Mouse (Mus musculus) gastrocnemius, postnatal 10 days (tissue): ENCODE results near the gene Samd13. TPM values are rescaled to one million over a fixed set of nuclear protein-coding genes. Genes with fewer than 3 reads are reported as not detected.

Experiments used
- DNase-seq: peaks from one replicate; pipeline ENCODE4 v3.0.0; 2021; ENCODE audit warnings: mixed read lengths
- total RNA-seq, 2 experiments: library from RNA; stranded (reverse); gene quantifications; 2 replicates each; pipeline ENCODE4 v1.2.3; 2021

Gene Samd13
- total RNA-seq, 2 experiments from 2014 or later: 0.66 to 0.77 TPM

DNA sequence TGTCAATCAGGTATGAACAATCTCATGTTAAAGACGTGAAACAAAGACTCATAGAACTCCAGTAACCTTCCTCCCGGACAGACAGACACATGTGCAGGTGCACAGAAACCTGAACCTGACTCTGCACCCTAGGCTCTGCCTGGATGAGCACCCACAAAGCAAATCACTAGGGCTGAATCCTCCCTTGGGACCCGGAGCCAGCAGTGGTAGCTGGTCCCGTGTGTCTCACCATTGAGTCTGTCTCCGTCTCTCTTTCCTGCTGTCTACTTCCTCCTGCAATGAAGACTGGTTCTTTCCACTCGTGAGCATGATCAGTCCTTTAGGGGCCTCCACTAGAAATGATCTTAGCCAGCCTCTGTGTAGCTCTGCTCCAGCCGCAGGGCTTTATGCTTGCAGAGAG is 23.5 kb downstream of the Samd13 start:
- DNase-seq: no peak

DNA sequence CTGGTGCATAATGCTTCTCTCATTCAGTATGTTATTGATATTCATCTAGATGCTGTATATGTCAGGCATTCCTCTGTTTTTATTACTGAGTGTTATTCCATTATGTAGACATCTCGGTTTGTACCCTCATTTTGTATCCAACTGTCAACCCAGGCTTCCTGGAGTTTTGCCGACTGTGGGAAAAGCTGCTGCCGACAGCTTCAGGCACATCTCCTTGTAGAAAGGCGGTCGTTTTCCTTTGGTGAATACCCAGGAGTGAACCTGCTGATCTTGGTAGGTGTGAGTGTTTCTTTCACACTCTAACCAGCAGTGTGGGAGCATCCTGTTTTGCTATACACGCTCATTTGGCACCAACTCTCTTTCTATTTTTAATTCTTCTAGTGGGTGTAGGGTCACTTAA is 24.4 kb downstream of the Samd13 start:
- DNase-seq: no peak

DNA sequence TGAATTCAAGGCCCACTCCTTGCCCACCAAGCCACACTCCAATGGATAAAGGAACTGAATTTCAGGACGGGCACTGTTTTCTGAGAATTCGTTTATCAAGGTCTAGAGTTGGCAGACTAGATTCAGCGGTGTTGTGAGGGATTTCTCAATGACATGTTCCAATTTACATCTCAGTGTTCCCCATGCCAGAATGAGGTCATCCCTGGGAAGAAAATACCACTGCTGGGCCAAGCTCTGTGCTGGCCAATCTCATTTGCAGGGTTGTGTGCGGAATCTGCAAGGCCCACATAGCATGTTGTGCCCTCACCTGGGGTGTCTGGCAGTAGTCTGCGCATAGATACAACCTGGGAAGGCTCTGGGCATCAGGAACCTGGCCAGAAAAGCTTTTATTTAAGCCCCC is 26.1 kb downstream of the Samd13 start:
- no peak for DNase-seq

DNA sequence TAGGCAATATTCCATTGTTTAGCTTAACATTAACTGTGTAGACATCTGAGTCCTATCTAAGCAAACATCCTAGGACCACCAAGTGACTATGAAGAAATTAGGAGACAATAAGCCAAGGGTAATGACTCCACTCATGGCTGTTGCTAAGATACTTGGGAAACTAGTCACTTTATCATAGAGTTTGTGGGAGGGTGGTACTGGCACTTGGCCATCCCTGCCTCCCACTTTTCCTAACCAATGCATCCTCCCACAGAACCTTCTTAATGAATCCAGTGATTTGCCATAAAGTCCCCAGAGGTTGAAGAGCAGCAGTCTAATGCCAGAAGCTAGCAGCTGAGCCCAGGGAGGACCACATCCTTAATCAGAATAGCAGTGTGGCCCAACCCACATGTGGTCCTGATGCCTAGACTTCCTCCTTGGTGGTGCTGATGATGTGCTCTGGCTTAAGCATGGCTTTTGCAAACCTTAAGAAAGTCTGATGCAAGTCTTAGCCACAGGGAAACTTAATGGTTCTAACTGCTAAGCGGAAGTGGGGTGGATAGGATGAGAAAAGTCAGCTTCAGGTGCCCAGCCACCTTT is 27.2 kb downstream of the Samd13 start:
- no peak for DNase-seq

DNA sequence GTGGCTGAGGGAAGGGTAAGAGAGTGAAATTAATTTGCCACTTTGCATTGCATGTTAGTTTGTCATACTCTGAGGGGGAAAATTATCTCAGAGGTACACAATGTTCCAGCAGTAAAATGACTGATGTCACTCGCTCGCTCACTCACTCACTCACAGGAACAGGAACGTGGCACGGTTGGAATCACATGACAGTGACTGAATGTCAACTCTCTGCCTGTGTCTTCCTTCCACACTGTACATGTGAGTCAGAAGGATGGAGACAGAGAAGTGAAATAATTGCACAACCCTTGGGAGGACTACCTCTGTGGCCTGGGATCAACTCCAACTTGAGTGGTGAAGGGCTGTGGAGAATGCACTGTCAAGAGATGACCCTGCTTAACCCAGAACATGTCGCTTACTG is 28.0 kb downstream of the Samd13 start:
- DNase-seq: no peak

DNA sequence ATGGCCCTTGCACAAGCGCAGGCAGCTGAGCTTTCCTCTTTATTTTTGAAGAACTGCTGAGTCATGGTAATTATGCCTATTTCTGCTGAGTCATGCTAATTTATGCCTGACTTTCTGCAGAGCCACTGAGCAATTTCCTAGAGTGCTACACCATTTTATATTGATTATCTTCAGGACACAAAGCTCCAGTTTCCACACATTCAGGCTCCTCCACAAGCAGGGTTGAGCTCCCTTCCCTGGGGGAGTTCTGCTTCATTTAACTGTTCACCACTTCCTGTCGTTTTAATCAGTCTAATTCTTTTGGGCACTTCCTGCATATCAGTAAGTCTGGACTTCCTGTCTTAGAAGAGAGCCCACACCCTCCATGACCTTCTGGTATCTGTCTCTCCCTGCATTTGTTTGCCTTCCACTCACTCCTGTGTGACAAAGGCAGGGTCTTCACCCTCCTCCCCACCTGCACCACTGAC is 30.2 kb downstream of the Samd13 start:
- no peak for DNase-seq

DNA sequence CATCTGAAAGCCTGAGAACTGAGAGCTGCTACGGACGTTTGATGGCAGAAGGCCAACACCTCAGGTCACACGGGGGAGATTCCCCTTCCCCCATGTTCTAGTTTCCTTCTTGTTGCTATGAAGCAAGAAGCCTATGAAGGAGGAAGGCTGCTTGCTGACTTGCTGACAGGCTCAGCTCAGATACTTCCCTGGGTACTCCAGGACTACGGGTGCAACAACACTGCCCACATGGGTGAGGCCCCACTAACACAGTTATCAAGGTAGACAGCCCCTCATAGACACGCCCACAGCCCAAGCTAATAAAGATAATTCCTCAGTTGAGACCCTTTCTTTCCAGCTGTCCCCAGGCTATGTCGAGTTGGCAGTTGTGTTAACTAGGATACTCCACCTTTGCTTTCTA is 31.7 kb downstream of the Samd13 start:
- DNase-seq: no peak

DNA sequence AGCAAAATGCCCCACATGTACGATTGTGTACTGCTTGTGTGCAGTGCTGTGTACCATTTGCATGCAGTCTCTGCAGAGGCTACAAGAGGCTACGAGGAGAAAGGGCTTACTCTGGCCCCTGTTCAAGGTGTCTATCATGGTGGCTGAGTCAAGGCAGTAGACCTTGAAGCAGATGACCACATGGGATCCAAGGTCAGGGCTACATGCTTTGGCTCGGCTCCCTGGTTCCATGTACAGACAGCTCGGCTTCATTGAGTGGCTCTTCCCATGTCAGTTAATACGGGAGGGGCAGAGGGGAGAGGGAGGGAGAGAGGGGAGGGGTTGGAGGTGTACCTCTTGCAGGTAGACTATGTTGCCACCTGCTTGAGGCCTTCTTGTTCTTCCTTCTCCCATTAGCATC is 33.0 kb downstream of the Samd13 start:
- no peak for DNase-seq

DNA sequence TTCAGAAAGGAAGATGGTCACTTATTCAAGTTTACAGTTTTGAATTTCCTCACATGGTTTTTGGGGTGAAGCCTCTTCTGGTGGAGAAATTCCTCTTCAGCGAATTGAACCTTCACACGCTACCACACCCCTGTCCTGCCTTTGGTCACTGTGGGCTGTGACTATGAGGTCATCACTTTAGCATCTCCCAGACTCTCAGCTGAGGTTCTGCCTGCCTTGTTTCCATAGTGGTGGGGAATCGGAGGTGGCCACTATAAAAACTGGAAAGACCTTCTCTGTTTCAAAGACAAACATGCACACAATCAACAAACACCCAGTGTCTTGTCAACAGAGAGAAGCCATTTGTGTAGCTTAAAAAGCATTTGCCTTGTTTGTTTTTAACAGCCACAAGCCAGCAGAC is 34.2 kb downstream of the Samd13 start, which contains the start of gene 4930503B20Rik:
TSS of gene 4930503B20Rik (minus strand) at position 101 of the 400 bp plus-strand sequence.
- no peak for DNase-seq

DNA sequence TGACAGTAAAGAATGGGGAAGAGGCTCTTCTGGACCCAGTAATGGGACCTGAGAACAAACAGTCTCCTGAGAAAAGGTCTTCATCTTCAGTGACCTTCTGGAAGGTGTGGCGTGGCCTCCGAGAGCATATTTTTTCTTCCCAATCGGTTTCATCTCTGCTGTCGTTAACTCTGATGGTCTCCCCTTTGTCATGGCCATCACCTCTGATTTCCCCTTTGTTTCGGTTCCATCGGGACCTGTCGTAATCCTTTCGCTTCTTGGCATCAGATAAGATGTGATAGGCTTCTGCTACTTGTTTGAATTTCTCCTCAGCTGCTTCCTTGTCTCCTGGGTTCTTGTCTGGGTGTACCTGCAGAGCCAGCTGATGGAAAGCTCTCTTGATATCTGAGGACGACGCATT is 34.7 kb downstream of the Samd13 start:
- DNase-seq: no peak

DNA sequence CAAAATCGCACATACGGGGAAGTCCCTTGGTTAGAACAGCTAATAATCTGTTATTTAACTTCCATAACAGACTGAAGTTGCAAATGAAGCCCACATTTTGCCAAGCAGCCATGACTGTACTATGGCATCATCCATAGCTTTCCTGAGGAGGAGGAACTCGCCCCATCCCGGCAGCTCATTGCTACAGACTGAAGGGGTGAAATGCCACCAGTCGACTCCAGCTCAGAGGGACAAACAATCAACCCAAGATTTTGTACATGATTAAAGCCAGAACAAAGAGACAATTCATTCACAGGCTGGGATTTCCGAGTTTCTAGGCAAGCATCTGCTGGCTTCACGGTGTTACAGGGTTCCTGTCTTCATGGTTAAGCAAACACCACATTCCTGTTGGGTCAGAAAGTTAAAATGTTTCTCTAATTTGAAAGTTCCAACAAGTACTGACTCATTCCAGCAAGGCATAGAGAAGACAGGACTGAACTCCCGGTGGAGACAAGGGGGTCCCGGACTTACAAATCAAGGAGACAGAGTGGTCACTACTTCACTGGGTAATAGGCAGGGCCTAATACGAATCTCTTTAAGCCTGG is 36.0 kb downstream of the Samd13 start:
- DNase-seq: no peak

DNA sequence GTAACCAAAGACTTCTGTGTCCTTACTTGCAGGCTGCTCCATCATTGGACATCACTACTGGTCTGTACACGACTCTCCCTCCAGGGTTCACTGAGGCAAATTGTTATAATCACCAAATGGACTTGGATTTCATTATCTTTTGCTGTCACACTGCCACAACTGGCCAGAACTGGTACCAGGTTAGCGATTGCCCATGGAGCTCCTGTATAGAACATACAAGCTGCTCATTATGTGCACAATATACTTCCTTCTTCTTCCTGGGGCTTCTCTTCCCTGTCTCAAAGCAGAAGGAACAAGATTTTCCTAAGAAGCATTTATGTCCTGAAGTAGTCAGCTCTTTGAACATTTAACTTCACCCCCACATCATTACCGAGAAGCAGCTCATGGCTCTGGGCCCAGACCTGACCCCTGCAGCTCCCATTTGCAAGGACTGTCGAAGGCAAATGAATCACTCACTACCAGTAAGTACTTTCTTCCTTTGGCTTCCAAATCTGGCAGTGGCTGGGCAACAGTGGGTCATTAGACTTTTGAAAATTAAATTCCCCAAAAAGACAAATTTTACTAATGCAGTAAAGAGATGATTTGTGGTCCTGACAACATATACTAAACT is 43.5 kb downstream of the Samd13 start:
- no peak for DNase-seq

DNA sequence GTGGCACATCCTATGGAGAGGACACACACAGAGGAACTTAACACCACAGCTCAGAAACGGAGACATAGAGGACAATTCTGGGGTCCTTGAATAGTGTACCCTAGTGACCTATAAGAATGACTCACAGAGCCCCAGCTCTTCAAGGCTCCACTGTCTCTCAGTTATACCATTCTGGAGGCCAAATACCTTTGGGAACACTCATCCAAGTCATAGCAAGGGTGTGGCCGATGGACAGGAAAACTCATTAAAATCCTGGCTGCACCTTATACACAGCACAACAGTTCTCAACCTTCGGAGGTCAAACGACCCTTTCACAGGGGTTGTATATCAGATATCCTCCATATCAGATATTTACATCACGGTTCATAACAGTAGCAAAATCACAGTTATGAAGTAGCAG is 52.9 kb downstream of the Samd13 start:
- DNase-seq: no peak

DNA sequence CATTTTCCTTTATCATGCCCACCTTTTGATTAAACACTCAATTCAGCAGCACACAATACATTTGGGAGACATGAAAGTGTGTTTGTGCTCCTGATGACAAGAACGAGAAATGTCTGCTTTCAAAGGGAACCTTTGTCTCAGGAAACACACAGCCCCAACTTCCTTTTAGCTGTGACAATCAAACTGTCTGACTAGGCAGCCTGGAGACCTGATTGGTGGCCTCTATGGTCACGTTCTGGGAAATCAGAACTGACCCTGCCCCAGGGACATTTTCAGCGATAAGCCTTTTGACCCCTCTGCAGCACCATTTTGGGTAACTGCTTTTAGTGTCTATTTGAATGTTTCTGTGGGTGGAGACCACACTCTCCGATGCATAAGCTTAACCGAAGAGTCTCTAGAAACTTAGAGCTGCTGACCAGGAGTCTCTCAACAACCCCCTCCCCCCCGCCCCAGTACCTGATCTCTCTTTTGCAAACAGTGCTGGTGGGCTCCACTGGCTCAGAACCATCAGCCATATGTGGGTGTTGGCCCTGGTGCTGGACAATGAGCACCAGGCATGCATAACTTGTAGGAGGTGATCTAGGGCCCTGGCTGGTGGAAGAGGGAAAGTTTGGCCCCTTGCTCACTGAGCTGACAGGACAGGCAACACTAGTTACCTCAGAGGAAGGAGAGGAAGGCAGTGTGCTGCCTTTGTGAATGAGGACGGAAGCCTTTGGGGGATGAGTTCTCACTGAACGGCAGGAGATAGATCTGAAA is 57.0 kb downstream of the Samd13 start:
- DNase-seq: no peak

DNA sequence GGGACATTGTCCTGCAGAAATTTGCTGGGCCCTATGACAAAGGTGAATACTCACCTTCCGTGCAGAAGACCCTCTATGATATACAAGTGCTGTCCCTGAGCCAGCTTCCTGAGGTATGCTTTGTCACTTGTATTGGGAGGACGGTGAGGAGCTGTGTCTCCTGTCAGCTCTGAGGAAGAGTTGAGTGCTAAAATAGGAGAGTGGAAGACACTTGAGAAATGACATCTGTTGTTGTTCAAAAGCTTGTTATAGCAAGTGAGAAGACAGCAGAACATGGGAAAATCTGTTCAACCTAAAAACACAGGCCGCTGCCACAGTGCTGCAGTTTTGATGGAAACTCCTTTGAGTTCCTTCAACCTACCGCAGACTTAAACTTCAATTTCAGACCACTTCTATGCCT is 59.6 kb downstream of the Samd13 start:
- DNase-seq: no peak

DNA sequence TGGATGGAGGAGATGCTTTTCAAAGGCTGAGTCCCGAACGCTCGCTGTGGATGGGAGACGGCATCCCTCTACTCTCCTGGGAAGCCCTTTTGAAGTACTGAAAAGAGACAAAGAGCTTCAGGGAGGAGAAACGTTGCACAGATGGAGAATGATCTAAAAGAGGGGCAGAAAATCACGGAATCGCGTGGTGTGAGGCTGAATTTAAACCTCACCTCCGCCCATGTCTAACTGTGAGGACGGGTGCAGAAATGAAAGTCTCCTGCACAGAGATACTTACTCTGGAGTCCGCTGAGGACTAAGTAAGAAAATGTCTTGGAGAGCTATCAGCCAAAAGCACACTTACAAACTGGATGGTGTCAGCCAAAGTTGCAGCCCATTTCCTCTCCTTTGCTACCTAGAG is 63.4 kb downstream of the Samd13 start:
- DNase-seq: no peak

DNA sequence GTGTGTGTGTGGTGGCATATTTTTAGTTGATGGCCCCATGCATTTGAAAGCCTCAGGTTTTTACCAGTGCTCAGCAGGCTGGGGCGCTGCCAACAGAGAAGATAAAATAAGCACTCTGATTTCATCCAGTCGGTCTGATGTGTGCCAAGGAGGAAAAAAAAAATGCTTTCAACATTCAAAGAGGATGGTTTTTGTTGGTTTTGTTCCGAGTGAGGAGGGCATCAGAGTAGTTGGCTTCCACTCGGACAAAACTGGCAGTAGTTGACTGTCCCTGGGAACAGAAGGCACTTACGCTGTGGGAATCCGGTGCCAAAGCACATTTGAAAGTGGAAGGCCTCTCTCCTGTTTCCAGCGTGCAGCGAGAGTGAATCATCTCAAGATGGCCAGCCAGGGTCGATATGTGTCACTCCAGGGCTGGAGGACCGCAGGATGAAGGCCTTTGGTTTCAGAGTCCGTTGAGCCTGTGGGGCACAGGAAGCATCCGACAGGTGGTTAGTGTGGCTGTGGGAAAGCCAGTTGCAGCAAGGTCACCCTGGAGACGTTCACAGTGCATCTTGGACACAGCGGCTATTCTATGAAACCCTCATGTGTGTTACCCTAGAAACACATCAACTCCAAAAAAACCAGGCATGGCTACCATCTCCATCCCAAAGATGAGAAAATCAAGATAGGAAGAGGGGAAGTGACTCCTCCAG is 64.7 kb downstream of the Samd13 start:
- no peak for DNase-seq

DNA sequence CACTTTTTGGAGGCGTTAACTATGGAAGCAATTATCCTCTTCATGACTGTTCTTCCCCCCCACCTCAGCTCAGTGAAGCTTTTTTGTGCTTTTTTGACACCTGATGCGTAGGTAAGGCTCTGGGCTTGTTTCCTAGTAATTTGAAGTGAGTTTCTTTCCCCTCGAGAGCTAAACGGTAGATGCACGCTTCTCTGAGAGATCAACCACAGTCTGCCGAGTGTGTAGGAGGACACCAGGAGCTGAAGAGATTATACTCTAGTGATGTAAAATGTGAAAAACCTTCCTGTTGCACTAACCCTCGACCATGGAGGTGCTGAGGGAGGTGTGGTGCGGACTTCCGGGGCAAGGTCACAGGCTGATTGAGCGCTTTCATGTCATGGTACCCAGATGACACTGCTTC is 65.3 kb downstream of the Samd13 start:
- no peak for DNase-seq

DNA sequence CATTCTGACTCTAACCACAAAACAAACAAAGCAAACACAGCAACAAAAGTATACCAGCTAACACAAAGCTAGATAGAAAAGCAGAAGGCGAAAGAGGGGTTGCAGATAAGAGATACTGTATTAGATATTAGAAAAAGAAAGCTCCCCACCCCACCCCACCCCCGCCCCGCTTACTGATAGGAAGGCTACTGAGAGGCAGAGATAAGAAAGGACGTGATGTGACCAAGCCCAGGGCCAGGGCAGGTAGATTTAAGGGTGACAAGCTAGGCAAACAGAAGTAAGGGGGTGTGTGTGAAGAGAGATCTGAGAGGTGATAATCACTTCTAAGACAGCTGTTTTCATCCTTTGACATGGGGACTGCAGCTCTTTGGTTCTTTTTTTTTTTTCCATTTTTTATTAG is 67.0 kb downstream of the Samd13 start:
- no peak for DNase-seq

DNA sequence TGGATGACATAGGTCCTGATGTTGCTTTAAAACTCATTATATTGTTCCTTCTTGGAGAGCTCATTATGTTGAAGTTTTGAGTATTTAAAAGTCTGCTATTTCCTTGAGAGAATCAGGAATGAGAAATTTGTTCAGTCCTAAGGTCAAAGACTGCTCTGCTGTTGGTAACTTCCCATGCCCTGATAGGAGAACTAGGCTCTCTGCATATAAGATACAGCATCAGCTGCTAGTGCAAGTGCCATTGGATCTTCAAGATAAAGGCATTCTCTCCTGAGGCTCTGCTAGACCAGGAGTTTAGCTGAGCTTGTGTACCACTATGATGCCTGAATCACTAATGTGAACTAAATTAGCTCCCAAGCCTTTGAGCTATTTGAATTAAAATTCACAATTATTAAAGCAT is 67.4 kb downstream of the Samd13 start:
- no peak for DNase-seq

DNA sequence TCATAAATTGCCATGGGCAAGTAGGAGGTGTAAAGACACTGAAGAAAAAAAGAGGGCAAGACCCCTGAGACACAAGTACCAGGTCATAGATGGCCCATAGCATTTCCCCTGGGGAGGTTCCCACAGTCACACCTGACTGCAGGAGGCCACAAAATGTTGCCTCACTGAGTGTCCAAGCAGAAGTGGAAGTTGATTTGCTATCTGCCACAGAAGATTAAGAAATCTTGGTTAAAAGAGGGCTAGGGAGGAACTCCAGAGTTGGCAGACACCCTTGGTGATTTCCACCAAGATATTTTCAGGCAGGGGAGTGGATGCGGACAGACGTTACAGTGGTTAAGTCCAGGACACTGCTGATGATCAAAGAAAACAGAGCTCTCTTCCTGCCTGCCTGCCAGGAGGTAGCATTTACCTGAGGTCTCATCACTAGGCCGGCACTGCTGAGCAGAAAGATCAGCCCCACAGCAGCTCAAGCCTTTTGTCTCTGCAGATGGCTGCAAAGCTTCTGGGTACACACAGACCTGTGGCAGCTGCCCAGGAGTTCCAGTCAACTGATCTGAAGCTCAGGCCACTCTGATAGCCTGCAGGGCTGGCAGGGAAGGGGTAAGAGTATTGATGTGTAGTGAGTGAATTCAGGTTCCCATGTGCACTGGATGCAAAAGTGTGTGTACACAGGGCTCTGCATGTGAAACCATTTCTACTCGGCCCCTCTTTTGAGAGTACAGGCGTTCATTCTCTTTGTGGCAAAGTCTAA is 68.7 kb downstream of the Samd13 start:
- DNase-seq: no peak

DNA sequence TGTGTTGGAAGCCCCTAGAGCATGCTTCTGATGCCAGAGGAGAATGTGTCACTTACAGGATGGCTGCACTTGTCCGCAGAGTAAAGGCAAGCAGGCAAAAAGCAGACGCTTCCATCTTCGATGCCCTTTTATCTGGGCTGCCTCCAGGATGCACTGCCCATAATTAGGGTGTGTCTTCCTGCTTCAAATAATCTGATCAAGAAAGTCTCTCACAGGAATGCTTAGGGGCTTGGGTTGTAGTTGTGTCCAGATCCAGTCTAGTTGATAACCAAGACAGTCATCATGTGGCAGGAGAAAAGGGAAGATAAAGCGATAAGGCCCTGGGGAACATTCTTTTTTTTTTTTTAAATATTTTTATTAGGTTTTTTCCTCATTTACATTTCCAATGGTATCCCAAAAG is 69.9 kb downstream of the Samd13 start, which contains the start of gene Dnase2b:
TSS of gene Dnase2b (minus strand) at position 101 of the 400 bp plus-strand sequence.
- no peak for DNase-seq
